Mouse (Mus musculus): ENCODE results near the gene Wfdc21.

- TF ChIP-seq CTCF (IDR thresholded peaks at IDR 0.05; ENCODE audit: insufficient read depth, low read depth, low read length), result no peak
- no peak for TF ChIP-seq POLR2A (IDR thresholded peaks at IDR 0.05; ENCODE audit: insufficient read depth, low read depth, low read length)
These were observed 43.0 kb upstream of the Wfdc21 start, which contains the start of gene Wfdc17 for GRCm38 (mm10) chr11:83703705-83704104.

Measured in olfactory bulb, adult 2 months (tissue).